Mouse (Mus musculus): ENCODE results near the gene Gm136. TPM values are rescaled to one million over a fixed set of nuclear protein-coding genes. Genes with fewer than 3 reads are reported as not detected.

Gm136 gene
- total RNA-seq (2023) = not detected

DNA sequence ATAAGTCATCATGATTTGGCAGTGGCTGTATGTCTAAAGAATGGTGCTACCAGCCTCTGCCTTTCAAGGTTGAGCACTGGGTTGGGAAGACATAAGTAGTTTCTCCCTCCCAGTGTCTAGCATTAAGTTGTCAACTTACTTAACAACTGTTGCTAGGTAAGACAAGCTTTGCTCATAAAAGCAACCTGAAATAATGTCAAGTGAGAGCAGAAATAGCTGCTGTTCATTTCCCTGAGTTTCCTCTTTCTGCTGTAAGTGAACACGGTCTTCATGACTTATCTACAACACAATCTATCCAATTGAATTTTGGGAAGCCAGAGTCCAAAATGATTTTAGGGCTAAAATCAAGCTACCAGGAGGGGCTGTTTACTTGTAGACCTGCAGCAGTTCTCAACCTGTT is at the start of gene Gm136:
Gene Gm136 (minus strand): TSS at position 101 of the 400 bp plus-strand sequence.

DNA sequence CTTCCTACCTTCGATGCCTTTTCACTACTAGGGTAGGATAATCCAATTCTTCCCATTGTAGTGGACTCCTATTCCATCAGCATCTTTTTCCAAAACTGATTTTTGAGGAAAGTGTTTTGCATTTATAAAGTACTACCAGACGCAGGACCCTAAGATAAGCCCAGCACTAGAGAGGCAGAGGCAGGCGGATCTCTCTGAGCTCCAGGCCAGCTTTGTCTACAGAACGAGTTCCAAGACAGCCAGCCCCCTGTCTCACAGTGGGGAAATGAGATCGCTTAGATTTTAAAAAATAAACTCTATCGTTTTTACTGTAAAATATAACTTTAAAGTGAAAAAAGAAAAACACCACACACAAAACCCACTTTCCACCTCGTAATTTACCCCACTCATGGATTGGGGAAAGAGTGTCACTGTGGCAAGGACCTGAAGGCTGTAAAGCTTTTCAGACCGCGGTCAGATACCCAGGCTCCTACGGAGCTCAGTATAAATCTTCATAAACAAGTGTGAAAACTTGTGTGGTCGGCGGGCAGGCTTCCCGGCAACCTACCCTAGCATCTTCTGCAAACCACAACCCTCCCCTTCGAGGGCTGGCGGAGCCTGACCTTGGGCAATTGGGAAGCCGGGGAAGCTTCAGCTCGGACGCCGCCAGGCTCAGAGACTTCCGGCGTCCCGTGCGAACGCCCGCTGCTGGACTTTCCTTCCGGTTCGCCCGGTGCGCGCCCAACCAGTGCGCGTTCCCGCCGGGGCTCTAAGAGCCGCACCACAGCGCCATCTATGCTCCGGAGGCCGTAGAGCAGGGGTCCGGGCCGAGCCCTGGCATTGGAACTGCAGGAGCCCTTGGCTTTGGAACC is 21.8 kb upstream of the Gm136 start, which contains the start of gene Smim8:
Gene Smim8 (minus strand): TSS at position 747 of the 851 bp plus-strand sequence.

DNA sequence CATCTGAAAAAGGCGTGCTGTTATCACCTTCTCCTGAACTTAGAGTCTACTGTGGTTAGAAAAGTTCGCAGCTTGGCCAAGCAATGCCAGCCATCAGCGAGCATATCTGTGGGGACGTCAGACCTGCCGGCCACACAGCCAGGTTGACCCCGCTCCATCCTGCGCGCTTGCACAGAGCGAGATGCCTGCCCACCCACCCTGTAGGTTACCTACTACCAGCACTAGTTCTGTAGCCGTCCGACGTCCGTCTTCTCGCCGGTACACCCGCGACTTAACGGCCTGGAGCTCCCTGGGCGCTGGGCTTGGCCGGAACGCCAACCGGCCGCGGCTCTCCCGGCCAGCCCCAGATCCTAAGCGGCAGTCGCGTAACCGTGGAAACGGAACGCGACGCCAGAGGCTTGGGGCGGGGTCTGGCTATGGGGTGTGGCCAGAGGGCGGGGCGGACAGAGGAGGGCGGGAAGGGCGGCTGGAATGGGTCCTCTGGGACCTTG is 26.2 kb downstream of the Gm136 start, which contains the start of gene Cfap206:
Gene Cfap206 (minus strand): TSS at position 356 of the 491 bp plus-strand sequence.

Other genes starting within 250 kb of the Gm136 start
- gene Akirin2, start 205.3 kb downstream of the Gm136 start, total RNA-seq (2023) = 10 to 100 TPM; 69.1 to 73.2 TPM
- gene Orc3, start 141.3 kb downstream of the Gm136 start, total RNA-seq (2023) = 10 to 100 TPM; 50.0 to 51.4 TPM
- gene Rars2, start 141.3 kb downstream of the Gm136 start, total RNA-seq (2023) = 10 to 100 TPM; 13.1 to 15.1 TPM
- gene Slc35a1, start 68.8 kb downstream of the Gm136 start, total RNA-seq (2023) = 10 to 100 TPM; 13.4 to 18.9 TPM
- gene Cfap206, start 26.1 kb downstream of the Gm136 start, total RNA-seq (2023) = not detected
- 1 to 10 TPM; 6.1 to 7.1 TPM for gene Smim8, start 22.2 kb upstream of the Gm136 start, total RNA-seq (2023)
- 10 to 100 TPM; 23.0 to 24.3 TPM for gene Zfp292, start 126.7 kb upstream of the Gm136 start, total RNA-seq (2023)
- gene Cga, start 137.5 kb upstream of the Gm136 start, total RNA-seq (2023) = not detected